Mouse (Mus musculus) MEL (cell line): ENCODE data around the gene Wipf1.

Source experiments
- CHD1 ChIP-seq: IDR thresholded peaks from 2 replicates; pipeline ENCODE4 v1.6.1; 2012; ENCODE audit warnings: low read depth, mild to moderate bottlenecking, inconsistent platforms, low read length, improper control_type of control experiment
- CTCF ChIP-seq, 3 experiments: IDR thresholded peaks in 2 of 3; conservative IDR thresholded peaks in 1 of 3; 2 replicates each; pipeline ENCODE4 v1.5.1; 2011 to 2012; ENCODE audit warnings: low read length in 3 of 3, low read depth in 2 of 3, mild to moderate bottlenecking in 2 of 3, improper control_type of control experiment in 1 of 3, inconsistent platforms in 1 of 3, mixed read lengths in 1 of 3, moderate library complexity in 1 of 3; ENCODE audit not compliant: control insufficient read depth in 1 of 3, insufficient read depth in 1 of 3, poor library complexity in 1 of 3, severe bottlenecking in 1 of 3
- EP300 ChIP-seq, 2 experiments: IDR thresholded peaks; 2 replicates each; pipeline ENCODE4 v1.6.1; 2011; ENCODE audit warnings: improper control_type of control experiment in 2 of 2, low read length in 2 of 2, low read depth in 1 of 2, mild to moderate bottlenecking in 1 of 2
- TCF12 ChIP-seq: IDR thresholded peaks from 2 replicates; pipeline ENCODE4 v1.6.1; 2014; ENCODE audit warnings: low read depth, mild to moderate bottlenecking, inconsistent platforms, low read length, improper control_type of control experiment, moderate library complexity
- USF1 ChIP-seq: IDR thresholded peaks from 2 replicates; pipeline ENCODE4 v1.6.1; 2014; ENCODE audit warnings: low read depth, mild to moderate bottlenecking, inconsistent platforms, low read length, improper control_type of control experiment, moderate library complexity
- USF2 ChIP-seq, 2 experiments: IDR thresholded peaks; 2 replicates each; pipeline ENCODE4 v1.6.1; 2011 to 2012; ENCODE audit warnings: improper control_type of control experiment in 2 of 2, low read length in 2 of 2, borderline replicate concordance in 1 of 2, inconsistent platforms in 1 of 2, low read depth in 1 of 2, mild to moderate bottlenecking in 1 of 2; ENCODE audit not compliant: insufficient read depth in 1 of 2
- ZC3H11A ChIP-seq: IDR thresholded peaks from 2 replicates; pipeline ENCODE4 v1.6.1; 2012; ENCODE audit warnings: low read depth, mild to moderate bottlenecking, inconsistent platforms, low read length, improper control_type of control experiment

DNA sequence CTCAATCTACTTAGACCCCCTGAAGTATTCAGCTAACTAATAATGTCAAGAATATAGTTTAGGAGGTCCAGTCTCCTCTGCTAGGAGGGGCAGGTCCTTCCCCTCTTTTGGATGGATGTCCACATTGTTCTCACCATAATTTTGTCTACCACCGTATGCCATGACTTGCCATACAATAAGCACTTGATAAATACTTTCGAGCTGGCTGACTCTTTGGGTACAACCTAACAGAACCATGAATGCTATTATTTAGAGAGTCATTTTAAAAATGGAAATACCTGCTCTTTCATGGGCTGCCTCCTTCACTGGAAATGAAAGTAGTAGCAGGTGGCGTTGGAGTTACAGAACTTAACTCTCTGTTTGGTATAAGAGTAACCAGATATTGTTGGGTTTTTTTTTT is 139.6 kb downstream of the Wipf1 start:
- TF ChIP-seq USF2 (IDR thresholded peaks at IDR 0.05; ENCODE audit: borderline replicate concordance in 1 of 2, insufficient read depth in 1 of 2, low read depth in 1 of 2, low read length in 2 of 2) (no peak), CHD1 (no peak), EP300 (IDR thresholded peaks at IDR 0.05; ENCODE audit: low read depth in 1 of 2, low read length in 2 of 2) (no peak), USF1 (no peak), TCF12 (no peak), CTCF (IDR thresholded peaks at IDR 0.05 in 2 of 3, conservative IDR thresholded peaks at IDR 0.05 in 1 of 3; ENCODE audit: control insufficient read depth in 1 of 3, insufficient read depth in 1 of 3, low read depth in 2 of 3, low read length in 3 of 3, poor library complexity in 1 of 3, severe bottlenecking in 1 of 3) (no peak), ZC3H11A (no peak)
